Mouse (Mus musculus): Measurements from ENCODE around the gene Stk10.

DNA sequence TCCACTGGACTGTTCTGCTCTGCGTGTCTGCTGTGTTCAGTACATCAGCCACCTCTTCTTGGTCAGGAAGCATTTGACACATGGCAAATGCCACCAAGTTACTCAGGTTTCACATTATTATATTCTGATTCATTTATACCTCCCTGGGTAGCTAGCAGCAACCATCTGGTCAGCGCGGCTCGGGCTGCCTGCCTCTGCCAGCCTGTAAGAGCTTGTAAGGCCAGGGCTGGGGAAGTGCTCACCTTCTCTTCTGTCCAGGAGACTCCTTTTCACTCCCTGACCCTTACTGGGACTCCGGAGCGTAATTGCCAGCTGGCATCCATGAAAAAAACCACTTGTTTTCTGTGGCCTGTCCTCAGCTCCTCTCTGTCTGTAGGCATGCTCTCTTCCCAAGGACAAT, 16.1 kb downstream of the Stk10 start:
- TF ChIP-seq POLR2A (IDR thresholded peaks at IDR 0.05; ENCODE audit: insufficient read depth, low read length) (no peak), CTCF (IDR thresholded peaks at IDR 0.05; ENCODE audit: low read depth, low read length) (no peak)
